Mouse (Mus musculus) C2C12 (cell line): Measurements from ENCODE around the gene Pja2.

ENCODE experiments used
- CEBPB ChIP-seq: IDR thresholded peaks from one replicate; pipeline ENCODE4 v1.6.1; 2011; ENCODE audit warnings: low read depth, mild to moderate bottlenecking, control low read depth, moderate library complexity
- CTCF ChIP-seq: IDR thresholded peaks from one replicate; pipeline ENCODE4 v1.5.1; 2011; ENCODE audit not compliant: control insufficient read depth, insufficient read depth, insufficient read length
- USF1 ChIP-seq: IDR thresholded peaks from one replicate; pipeline ENCODE4 v1.6.1; 2011; ENCODE audit warnings: low read depth, mild to moderate bottlenecking, control low read depth, moderate library complexity

DNA sequence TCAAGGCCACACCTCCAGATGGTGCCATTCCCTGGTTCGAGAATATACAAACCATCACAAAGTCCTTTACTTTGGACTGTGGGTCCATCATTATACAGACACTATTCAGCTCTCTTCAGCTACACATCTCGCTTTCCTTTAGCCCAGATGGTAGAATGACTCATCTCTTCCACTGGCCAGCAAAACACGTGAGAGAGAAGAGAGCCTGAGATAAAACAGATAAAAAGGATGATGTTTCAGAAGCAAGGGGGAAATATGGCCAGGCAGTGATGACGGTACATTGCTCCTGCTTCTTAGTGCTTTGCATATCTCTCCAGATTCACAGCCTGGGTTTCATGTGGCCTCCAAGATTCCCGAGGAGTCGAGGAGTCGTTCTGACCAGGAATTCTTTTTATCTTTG lies 10.0 kb upstream of the Pja2 start:
- no peak for TF ChIP-seq CTCF
- TF ChIP-seq CEBPB: no peak
- no peak for TF ChIP-seq USF1
